Mouse (Mus musculus) neural tube, embryonic 14.5 days (tissue): ENCODE data around the gene Ttc28. TPM values are rescaled to one million over a fixed set of nuclear protein-coding genes. Genes with fewer than 3 reads are reported as not detected.

Experiments
- ATAC-seq: fragments of 200-750 bp; cut with Nextera tagmentation; 2 replicates; pipeline ENCODE4 v1.8.0; 2017; ENCODE audit warnings: low read depth, mild to moderate bottlenecking, moderate TSS enrichment, moderate library complexity
- H3K27ac ChIP-seq: fragments of 300-500 bp; sonication (generic); 2 replicates; pipeline ENCODE4 v1.5.1; 2014; ENCODE audit warnings: low read depth, mild to moderate bottlenecking, control low read depth, low read length, moderate library complexity, mixed read lengths
- H3K27me3 ChIP-seq: fragments of 300-500 bp; sonication (generic); 2 replicates; pipeline ENCODE4 v1.6.1; 2014; ENCODE audit warnings: low read length; ENCODE audit not compliant: control insufficient read depth, insufficient read depth
- H3K36me3 ChIP-seq: fragments of 300-500 bp; sonication (generic); 2 replicates; pipeline ENCODE4 v1.6.1; 2014; ENCODE audit warnings: low read length, mixed read lengths; ENCODE audit not compliant: control insufficient read depth, insufficient read depth
- H3K4me1 ChIP-seq: fragments of 300-500 bp; sonication (generic); 2 replicates; pipeline ENCODE4 v1.6.1; 2014; ENCODE audit warnings: low read length; ENCODE audit not compliant: control insufficient read depth, insufficient read depth
- H3K4me2 ChIP-seq: fragments of 300-500 bp; sonication (generic); 2 replicates; pipeline ENCODE4 v1.6.1; 2014; ENCODE audit warnings: mild to moderate bottlenecking, low read depth, low read length, control low read depth
- H3K4me3 ChIP-seq: fragments of 300-500 bp; sonication (generic); 2 replicates; pipeline ENCODE4 v1.5.1; 2014; ENCODE audit warnings: low read depth, low read length, control low read depth, mixed read lengths
- H3K9ac ChIP-seq: fragments of 300-500 bp; sonication (generic); replicated peaks from 2 replicates; pipeline ENCODE4 v1.6.1; 2014; ENCODE audit warnings: low read depth, mild to moderate bottlenecking, control low read depth, low read length, mixed read lengths
- H3K9me3 ChIP-seq: fragments of 300-500 bp; sonication (generic); 2 replicates; pipeline ENCODE4 v1.6.1; 2016; ENCODE audit warnings: low read length; ENCODE audit not compliant: control insufficient read depth
- WGBS: fragments of 180-500 bp; shearing (Covaris S2); extraction: QIAGEN DNeasy Blood & Tissue Kit; methylation state at CpG from one replicate; pipeline ENCODE4 v1.1.7; 2014; 5-methylcytosine and 5-hydroxymethylcytosine counted together
- polyA plus RNA-seq: library from polyadenylated mRNA; unstranded; fragments of >200 nt; fragmentation: Nextera tagmentation; extraction: Ambion mirVana; gene quantifications from 2 replicates; pipeline ENCODE4 v1.2.1, GENCODE M21; 2014

The Ttc28 gene
- polyA plus RNA-seq, 1 experiment from 2014 or later, result 37.6 TPM

DNA sequence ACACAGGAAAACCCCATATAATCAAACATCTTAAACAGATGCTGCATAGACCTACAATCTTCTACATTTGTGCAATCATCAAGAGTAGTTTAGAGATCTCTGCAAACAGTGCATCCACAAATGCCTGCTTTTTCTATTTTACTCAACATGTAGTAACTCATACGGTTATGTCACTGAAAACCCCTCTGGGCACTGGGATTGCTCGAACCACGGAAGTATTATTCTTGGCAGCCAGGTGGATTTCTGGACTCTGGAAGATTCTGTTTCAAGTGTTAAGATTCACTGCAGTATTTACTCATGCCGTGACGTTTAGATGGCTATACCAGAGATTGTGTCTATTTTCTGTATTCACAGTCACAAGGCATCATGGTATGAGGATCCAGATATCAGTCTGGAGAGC, 101.0 kb downstream of the Ttc28 start:
- peak overlapping the region; percentile 93 for H3K27ac ChIP-seq
- peak overlapping the region; percentile 76 for H3K4me3 ChIP-seq
- H3K4me2 ChIP-seq, result peak overlapping the region; percentile 73
- H3K27me3 ChIP-seq, result no peaks in the 10 kb centered on the region
- peaks cover 20% of the 10 kb centered on the region; the same call in 1 of the 2 replicates for H3K4me1 ChIP-seq
- WGBS, result 28% methylated on average over 5 of the region's 5 CpGs
- H3K9me3 ChIP-seq, result no peaks in the 10 kb centered on the region
- peak overlapping the region; percentile 93 for H3K9ac ChIP-seq
- H3K36me3 ChIP-seq, result no peaks in the 10 kb centered on the region
- no peak for ATAC-seq

DNA sequence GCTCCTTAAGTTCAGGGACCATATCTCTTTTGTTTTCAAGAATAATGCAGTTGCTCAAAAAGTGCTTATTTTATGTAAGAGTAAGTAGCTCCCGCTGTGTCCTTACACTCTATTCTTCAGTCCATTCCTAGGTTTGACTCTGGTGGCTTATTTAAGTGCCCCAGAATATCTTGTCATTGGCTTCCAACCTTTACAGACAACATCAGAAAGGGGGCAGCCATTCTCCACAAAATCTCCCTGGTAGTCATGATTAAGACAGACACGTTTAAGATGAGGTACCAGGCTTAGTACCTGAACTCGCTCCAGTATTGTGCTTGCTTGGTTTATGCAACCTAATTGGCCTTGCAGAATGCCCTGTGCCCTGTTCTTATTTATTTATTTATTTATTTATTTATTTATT, 102.8 kb downstream of the Ttc28 start:
- ATAC-seq, result no peak

GRCm38 (mm10) chr5:110984136-110984681, 104.6 kb downstream of the Ttc28 start:
- H3K27ac ChIP-seq, result no peak overlapping the region
- H3K9ac ChIP-seq, result no peak overlapping the region
- WGBS, result 81% methylated on average over 6 of the region's 6 CpGs
- no peaks in the 10 kb centered on the region for H3K27me3 ChIP-seq
- H3K4me3 ChIP-seq, result no peak overlapping the region
- no peak for ATAC-seq
- H3K9me3 ChIP-seq, result no peaks in the 10 kb centered on the region
- H3K4me2 ChIP-seq, result no peak overlapping the region
- H3K4me1 ChIP-seq, result peaks cover 20% of the 10 kb centered on the region; the same call in 1 of the 2 replicates
- no peaks in the 10 kb centered on the region for H3K36me3 ChIP-seq

More for the DNA sequence above, 102.8 kb downstream of the Ttc28 start:
- Histone ChIP-seq H3K27me3 (no peaks in the 10 kb centered on the region), H3K4me1 (peaks cover 20% of the 10 kb centered on the region; the same call in 1 of the 2 replicates), H3K9ac (no peak overlapping the region), H3K9me3 (no peaks in the 10 kb centered on the region), H3K36me3 (no peaks in the 10 kb centered on the region), H3K27ac (no peak overlapping the region), H3K4me3 (peak overlapping the region; percentile 76), H3K4me2 (peak overlapping the region; percentile 73)
- 53% methylated on average over 3 of the region's 3 CpGs for WGBS

DNA sequence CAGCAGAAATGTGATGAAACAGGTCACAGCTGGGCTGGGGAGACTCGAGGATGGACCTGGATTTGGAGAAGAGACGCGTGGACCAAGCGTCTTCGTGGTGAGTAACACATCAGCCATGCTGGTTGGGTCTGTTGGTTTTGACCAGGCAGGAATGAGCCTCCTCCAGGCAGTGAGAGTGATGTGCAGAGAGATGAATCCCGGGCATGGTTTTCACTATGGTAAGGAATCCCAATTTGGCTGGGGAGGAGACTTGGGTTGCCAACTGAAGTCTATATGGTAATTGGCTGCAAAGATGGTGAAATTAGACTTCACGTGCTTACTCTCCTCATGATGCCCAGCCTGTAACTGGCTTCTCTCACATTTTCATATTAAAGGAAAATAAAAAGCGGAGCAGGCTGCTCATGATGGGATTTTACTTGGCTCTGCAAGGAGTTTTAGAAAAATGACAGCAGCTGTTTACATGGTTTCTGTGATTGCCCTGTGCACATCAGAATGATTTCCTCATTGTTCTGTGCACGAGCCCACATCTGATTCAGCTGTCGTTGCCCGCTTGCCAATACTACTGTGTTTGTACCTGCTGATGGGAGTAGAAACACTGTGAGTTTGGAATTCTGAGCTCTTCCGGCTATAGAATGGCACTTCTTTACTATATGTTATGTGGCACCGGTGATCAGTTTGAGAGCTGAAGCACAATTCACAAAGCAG, 117.4 kb downstream of the Ttc28 start:
- H3K9me3 ChIP-seq, result no peaks in the 10 kb centered on the region
- peak; percentile 49 for ATAC-seq
- H3K9ac ChIP-seq, result no peak overlapping the region; the same call in 1 of the 2 replicates
- H3K27me3 ChIP-seq, result no peaks in the 10 kb centered on the region
- H3K36me3 ChIP-seq, result no peaks in the 10 kb centered on the region
- no peak overlapping the region for H3K4me3 ChIP-seq
- H3K27ac ChIP-seq, result peak overlapping the region; percentile 62
- 63% methylated on average over 13 of the region's 13 CpGs for WGBS
- H3K4me1 ChIP-seq, result peaks cover 22% of the 10 kb centered on the region
- peak overlapping the region; percentile 16; the same call in 1 of the 2 replicates for H3K4me2 ChIP-seq

- Histone ChIP-seq H3K4me2 (peak overlapping the region; percentile 2; the same call in 1 of the 2 replicates), H3K27ac (peak overlapping the region; percentile 62; the same call in 1 of the 2 replicates)
These were observed 118.1 kb downstream of the Ttc28 start for GRCm38 (mm10) chr5:110997692-110998091.

GRCm38 (mm10) chr5:110998298-110998697, 118.7 kb downstream of the Ttc28 start:
- H3K27ac ChIP-seq, result 0 out of 2 replicates have a peak overlapping the region, but pooled peaks have one; percentile 28
- 55% methylated on average over 4 of the region's 4 CpGs for WGBS
- H3K9ac ChIP-seq, result no peak overlapping the region
- no peaks in the 10 kb centered on the region for H3K27me3 ChIP-seq
- no peak overlapping the region for H3K4me3 ChIP-seq
- H3K4me1 ChIP-seq, result peaks cover 22% of the 10 kb centered on the region
- no peak for ATAC-seq
- H3K4me2 ChIP-seq, result no peak overlapping the region
- no peaks in the 10 kb centered on the region for H3K9me3 ChIP-seq
- H3K36me3 ChIP-seq, result no peaks in the 10 kb centered on the region

More at GRCm38 (mm10) chr5:110997692-110998091, 118.1 kb downstream of the Ttc28 start:
- Histone ChIP-seq H3K9ac (no peak overlapping the region), H3K4me3 (no peak overlapping the region), H3K4me1 (peaks cover 22% of the 10 kb centered on the region), H3K36me3 (no peaks in the 10 kb centered on the region), H3K9me3 (no peaks in the 10 kb centered on the region), H3K27me3 (no peaks in the 10 kb centered on the region)
- 28% methylated on average over 7 of the region's 7 CpGs for WGBS
- 0 out of 2 replicates have a peak, but pooled peaks have one; percentile 56 for ATAC-seq

- H3K9ac ChIP-seq, result no peak overlapping the region
- ATAC-seq, result no peak
- H3K4me2 ChIP-seq, result no peak overlapping the region
- H3K9me3 ChIP-seq, result no peaks in the 10 kb centered on the region
- peaks cover 23% of the 10 kb centered on the region for H3K4me1 ChIP-seq
- H3K36me3 ChIP-seq, result no peaks in the 10 kb centered on the region
- H3K27ac ChIP-seq, result no peak overlapping the region
- 69% methylated on average over 5 of the region's 5 CpGs for WGBS
- no peaks in the 10 kb centered on the region for H3K27me3 ChIP-seq
- no peak overlapping the region for H3K4me3 ChIP-seq
These were observed 121.3 kb downstream of the Ttc28 start for GRCm38 (mm10) chr5:111000953-111001352.

DNA sequence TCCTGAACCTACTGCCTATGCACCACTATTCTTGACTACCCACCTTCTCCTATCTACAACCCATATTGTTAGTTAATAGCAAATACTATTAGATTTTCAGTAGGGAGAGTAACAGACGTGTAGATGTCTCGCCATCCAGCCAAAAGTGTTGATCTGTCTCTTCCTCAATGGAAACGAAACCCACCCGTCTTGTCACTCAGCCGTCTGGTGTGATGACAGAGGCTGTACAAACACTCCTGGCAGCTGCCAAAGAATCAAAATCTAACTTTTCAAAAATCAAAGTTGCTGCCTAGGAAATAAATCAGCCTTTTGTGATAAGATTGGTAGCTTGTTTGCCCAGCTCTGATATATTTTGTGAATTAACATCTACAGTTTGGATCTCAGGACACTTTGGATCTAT, 123.6 kb downstream of the Ttc28 start:
- no peak overlapping the region for H3K4me2 ChIP-seq
- H3K4me3 ChIP-seq, result no peak overlapping the region
- H3K27me3 ChIP-seq, result no peaks in the 10 kb centered on the region
- H3K4me1 ChIP-seq, result peaks cover 24% of the 10 kb centered on the region
- no peaks in the 10 kb centered on the region for H3K9me3 ChIP-seq
- WGBS, result 93% methylated on average over 5 of the region's 5 CpGs
- ATAC-seq, result no peak
- H3K36me3 ChIP-seq, result no peaks in the 10 kb centered on the region
- no peak overlapping the region for H3K9ac ChIP-seq
- H3K27ac ChIP-seq, result no peak overlapping the region

DNA sequence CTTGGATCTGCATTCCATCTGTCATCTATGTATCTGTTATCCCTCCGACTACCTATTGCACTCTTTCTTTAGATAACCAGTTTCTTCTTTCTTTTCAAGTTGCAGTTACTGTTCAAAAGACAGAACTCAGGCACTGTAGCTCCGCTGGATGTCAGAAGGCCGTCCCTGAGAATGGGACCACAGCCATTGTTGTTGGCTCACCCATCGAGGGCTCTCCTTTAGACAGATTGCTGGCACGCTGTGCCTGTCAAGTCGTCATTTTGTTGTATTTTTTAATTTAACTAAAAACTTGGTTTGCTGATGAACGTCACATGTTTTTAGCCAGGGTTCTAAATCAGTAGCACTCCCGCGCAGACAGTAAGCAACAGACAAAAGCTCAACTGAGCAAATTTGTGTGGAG, 124.1 kb downstream of the Ttc28 start:
- Histone ChIP-seq H3K4me2 (no peak overlapping the region), H3K4me1 (peaks cover 21% of the 10 kb centered on the region), H3K9me3 (no peaks in the 10 kb centered on the region), H3K27me3 (no peaks in the 10 kb centered on the region), H3K27ac (no peak overlapping the region), H3K9ac (no peak overlapping the region), H3K36me3 (no peaks in the 10 kb centered on the region), H3K4me3 (no peak overlapping the region)
- no peak for ATAC-seq
- whole genome bisulfite sequencing, result 89% methylated on average over 9 of the region's 9 CpGs
